Mouse (Mus musculus): ENCODE data around the gene Ablim1. TPM values are rescaled to one million over a fixed set of nuclear protein-coding genes. Genes with fewer than 3 reads are reported as not detected.

Gene Ablim1
- polyA plus RNA-seq, 1 experiment, result 12.2 TPM

GRCm38 (mm10) chr19:57239176-57239784 is 75.4 kb downstream of the Ablim1 start:
- TF ChIP-seq CTCF (IDR thresholded peaks at IDR 0.05; ENCODE audit: low read depth, low read length) (no peak), EP300 (IDR thresholded peaks at IDR 0.05; ENCODE audit: insufficient read depth, low read depth, low read length) (no peak), POLR2A (IDR thresholded peaks at IDR 0.05; ENCODE audit: insufficient read depth, low read length) (no peak)
- no peak overlapping the region for H3K4me3 ChIP-seq (ENCODE audit: low read depth, low read length)
- no peaks in the 10 kb centered on the region for H3K9me3 ChIP-seq (replicated peaks; ENCODE audit: control insufficient read depth, insufficient read depth, low read length, poor library complexity, severe bottlenecking)
- H3K27me3 ChIP-seq (ENCODE audit: control insufficient read depth, insufficient read depth, low read length, poor library complexity, severe bottlenecking), result no peaks in the 10 kb centered on the region
- no peaks in the 10 kb centered on the region for H3K4me1 ChIP-seq (ENCODE audit: control insufficient read depth, insufficient read depth, low read length)
- H3K9ac ChIP-seq (ENCODE audit: low read depth, poor library complexity, severe bottlenecking), result no peak overlapping the region
- no peaks in the 10 kb centered on the region for H3K36me3 ChIP-seq (ENCODE audit: control insufficient read depth, insufficient read depth, low read length, poor library complexity, severe bottlenecking)
- no peak overlapping the region for H3K27ac ChIP-seq (ENCODE audit: insufficient read depth, low read length)

- Histone ChIP-seq H3K27ac (ENCODE audit: insufficient read depth, low read length) (no peak overlapping the region), H3K9ac (ENCODE audit: low read depth, poor library complexity, severe bottlenecking) (no peak overlapping the region), H3K4me3 (ENCODE audit: low read depth, low read length) (no peak overlapping the region), H3K9me3 (replicated peaks; ENCODE audit: control insufficient read depth, insufficient read depth, low read length, poor library complexity, severe bottlenecking) (no peaks in the 10 kb centered on the region), H3K27me3 (ENCODE audit: control insufficient read depth, insufficient read depth, low read length, poor library complexity, severe bottlenecking) (no peaks in the 10 kb centered on the region), H3K4me1 (ENCODE audit: control insufficient read depth, insufficient read depth, low read length) (no peaks in the 10 kb centered on the region), H3K36me3 (ENCODE audit: control insufficient read depth, insufficient read depth, low read length, poor library complexity, severe bottlenecking) (no peaks in the 10 kb centered on the region)
- TF ChIP-seq CTCF (IDR thresholded peaks at IDR 0.05; ENCODE audit: low read depth, low read length), result no peak
Measured at GRCm38 (mm10) chr19:57238461-57238860, 76.3 kb downstream of the Ablim1 start.

GRCm38 (mm10) chr19:57237534-57237933 is 77.2 kb downstream of the Ablim1 start:
- TF ChIP-seq POLR2A (IDR thresholded peaks at IDR 0.05; ENCODE audit: insufficient read depth, low read length), result no peak
- no peak for TF ChIP-seq EP300 (IDR thresholded peaks at IDR 0.05; ENCODE audit: insufficient read depth, low read depth, low read length)
- no peak for TF ChIP-seq CTCF (IDR thresholded peaks at IDR 0.05; ENCODE audit: low read depth, low read length)
- Histone ChIP-seq H3K27me3 (ENCODE audit: control insufficient read depth, insufficient read depth, low read length, poor library complexity, severe bottlenecking) (no peaks in the 10 kb centered on the region), H3K9me3 (replicated peaks; ENCODE audit: control insufficient read depth, insufficient read depth, low read length, poor library complexity, severe bottlenecking) (no peaks in the 10 kb centered on the region), H3K27ac (ENCODE audit: insufficient read depth, low read length) (no peak overlapping the region), H3K4me1 (ENCODE audit: control insufficient read depth, insufficient read depth, low read length) (no peaks in the 10 kb centered on the region), H3K9ac (ENCODE audit: low read depth, poor library complexity, severe bottlenecking) (no peak overlapping the region), H3K4me3 (ENCODE audit: low read depth, low read length) (no peak overlapping the region), H3K36me3 (ENCODE audit: control insufficient read depth, insufficient read depth, low read length, poor library complexity, severe bottlenecking) (no peaks in the 10 kb centered on the region)

- no peaks in the 10 kb centered on the region for H3K36me3 ChIP-seq (ENCODE audit: control insufficient read depth, insufficient read depth, low read length, poor library complexity, severe bottlenecking)
- H3K9ac ChIP-seq (ENCODE audit: low read depth, poor library complexity, severe bottlenecking), result no peak overlapping the region
- H3K4me3 ChIP-seq (ENCODE audit: low read depth, low read length), result no peak overlapping the region
- no peaks in the 10 kb centered on the region for H3K27me3 ChIP-seq (ENCODE audit: control insufficient read depth, insufficient read depth, low read length, poor library complexity, severe bottlenecking)
- H3K4me1 ChIP-seq (ENCODE audit: control insufficient read depth, insufficient read depth, low read length), result no peaks in the 10 kb centered on the region
- H3K27ac ChIP-seq (ENCODE audit: insufficient read depth, low read length), result no peak overlapping the region
- TF ChIP-seq CTCF (IDR thresholded peaks at IDR 0.05; ENCODE audit: low read depth, low read length) (no peak), EP300 (IDR thresholded peaks at IDR 0.05; ENCODE audit: insufficient read depth, low read depth, low read length) (no peak), POLR2A (IDR thresholded peaks at IDR 0.05; ENCODE audit: insufficient read depth, low read length) (no peak)
- H3K9me3 ChIP-seq (replicated peaks; ENCODE audit: control insufficient read depth, insufficient read depth, low read length, poor library complexity, severe bottlenecking), result no peaks in the 10 kb centered on the region
Measured at GRCm38 (mm10) chr19:57236647-57237046, 78.1 kb downstream of the Ablim1 start.

- H3K9me3 ChIP-seq (replicated peaks; ENCODE audit: control insufficient read depth, insufficient read depth, low read length, poor library complexity, severe bottlenecking), result no peaks in the 10 kb centered on the region
- no peak overlapping the region for H3K9ac ChIP-seq (ENCODE audit: low read depth, poor library complexity, severe bottlenecking)
- no peaks in the 10 kb centered on the region for H3K36me3 ChIP-seq (ENCODE audit: control insufficient read depth, insufficient read depth, low read length, poor library complexity, severe bottlenecking)
- H3K4me3 ChIP-seq (ENCODE audit: low read depth, low read length), result no peak overlapping the region
- H3K27ac ChIP-seq (ENCODE audit: insufficient read depth, low read length), result no peak overlapping the region
- H3K4me1 ChIP-seq (ENCODE audit: control insufficient read depth, insufficient read depth, low read length), result no peaks in the 10 kb centered on the region
- TF ChIP-seq EP300 (IDR thresholded peaks at IDR 0.05; ENCODE audit: insufficient read depth, low read depth, low read length), result no peak
- no peak for TF ChIP-seq CTCF (IDR thresholded peaks at IDR 0.05; ENCODE audit: low read depth, low read length)
- TF ChIP-seq POLR2A (IDR thresholded peaks at IDR 0.05; ENCODE audit: insufficient read depth, low read length), result no peak
- no peaks in the 10 kb centered on the region for H3K27me3 ChIP-seq (ENCODE audit: control insufficient read depth, insufficient read depth, low read length, poor library complexity, severe bottlenecking)
Measured at GRCm38 (mm10) chr19:57235931-57236330, 78.8 kb downstream of the Ablim1 start.

GRCm38 (mm10) chr19:57230996-57231395 is 83.7 kb downstream of the Ablim1 start:
- H3K27ac ChIP-seq (ENCODE audit: insufficient read depth, low read length), result no peak overlapping the region
- no peaks in the 10 kb centered on the region for H3K9me3 ChIP-seq (replicated peaks; ENCODE audit: control insufficient read depth, insufficient read depth, low read length, poor library complexity, severe bottlenecking)
- no peaks in the 10 kb centered on the region for H3K27me3 ChIP-seq (ENCODE audit: control insufficient read depth, insufficient read depth, low read length, poor library complexity, severe bottlenecking)
- H3K4me3 ChIP-seq (ENCODE audit: low read depth, low read length), result no peak overlapping the region
- H3K4me1 ChIP-seq (ENCODE audit: control insufficient read depth, insufficient read depth, low read length), result no peaks in the 10 kb centered on the region
- H3K36me3 ChIP-seq (ENCODE audit: control insufficient read depth, insufficient read depth, low read length, poor library complexity, severe bottlenecking), result no peaks in the 10 kb centered on the region
- H3K9ac ChIP-seq (ENCODE audit: low read depth, poor library complexity, severe bottlenecking), result no peak overlapping the region
- no peak for TF ChIP-seq EP300 (IDR thresholded peaks at IDR 0.05; ENCODE audit: insufficient read depth, low read depth, low read length)
- no peak for TF ChIP-seq POLR2A (IDR thresholded peaks at IDR 0.05; ENCODE audit: insufficient read depth, low read length)
- no peak for TF ChIP-seq CTCF (IDR thresholded peaks at IDR 0.05; ENCODE audit: low read depth, low read length)
